Mouse (Mus musculus): ENCODE data around the gene Rnf212. TPM values are rescaled to one million over a fixed set of nuclear protein-coding genes. Genes with fewer than 3 reads are reported as not detected.
"Not testable (repeated sequence)": the region's sequence is repeated elsewhere in the genome, so short reads cannot be mapped to it uniquely, and the experiment has no call there.

Rnf212 gene
- polyA plus RNA-seq (2016; fragmentation: Nextera tagmentation; extraction: Ambion mirVana), result 1.1 TPM in 2 replicates

GRCm38 (mm10) chr5:108774630-108775306 lies at the start of gene Rnf212:
Gene Rnf212 (minus strand): TSS chr5:108774982.
- no peak for DNase-seq (ENCODE audit: low spot score)
- no peak within 1 kb of the TSS for H3K27ac ChIP-seq
- no peaks in the 10 kb centered on the region for H3K9me3 ChIP-seq
- no peaks in the 10 kb centered on the region for H3K36me3 ChIP-seq
- no peaks in the 10 kb centered on the region for H3K27me3 ChIP-seq (ENCODE audit: insufficient read depth, poor library complexity, severe bottlenecking)
- no peaks in the 10 kb centered on the region for H3K4me1 ChIP-seq
- no peak within 1 kb of the TSS for H3K4me3 ChIP-seq
- WGBS, result 65% methylated on average over 40 of the region's 40 CpGs

GRCm38 (mm10) chr5:108823276-108823675 lies 48.5 kb upstream of the Rnf212 start:
- no peaks in the 10 kb centered on the region for H3K4me1 ChIP-seq
- no peak overlapping the region for H3K4me3 ChIP-seq
- no peaks in the 10 kb centered on the region for H3K36me3 ChIP-seq
- DNase-seq (ENCODE audit: low spot score), result no peak
- 77% methylated on average over 2 of the region's 2 CpGs for WGBS
- no peaks in the 10 kb centered on the region for H3K27me3 ChIP-seq (ENCODE audit: insufficient read depth, poor library complexity, severe bottlenecking)
- H3K27ac ChIP-seq, result no peak overlapping the region
- no peaks in the 10 kb centered on the region for H3K9me3 ChIP-seq

- not testable (repeated sequence) for H3K36me3 ChIP-seq; H3K4me1 ChIP-seq; H3K27me3 ChIP-seq (ENCODE audit: insufficient read depth, poor library complexity, severe bottlenecking); H3K27ac ChIP-seq; H3K4me3 ChIP-seq; H3K9me3 ChIP-seq; DNase-seq (ENCODE audit: low spot score)
- WGBS, result 62% methylated on average over 2 of the region's 2 CpGs
These were observed 34.0 kb upstream of the Rnf212 start, which contains the start of gene Vmn2r8 for GRCm38 (mm10) chr5:108808750-108809149. Gene Vmn2r8 (minus strand): TSS chr5:108808850.

GRCm38 (mm10) chr5:108803646-108804045 lies 28.9 kb upstream of the Rnf212 start:
- no peak overlapping the region for H3K27ac ChIP-seq
- no peaks in the 10 kb centered on the region for H3K36me3 ChIP-seq
- no peaks in the 10 kb centered on the region for H3K27me3 ChIP-seq (ENCODE audit: insufficient read depth, poor library complexity, severe bottlenecking)
- WGBS, result 33% methylated on average over 1 of the region's 1 CpGs
- no peaks in the 10 kb centered on the region for H3K9me3 ChIP-seq
- no peak overlapping the region for H3K4me3 ChIP-seq
- DNase-seq (ENCODE audit: low spot score), result no peak
- no peaks in the 10 kb centered on the region for H3K4me1 ChIP-seq

- not testable (repeated sequence) for H3K9me3 ChIP-seq; H3K27ac ChIP-seq; H3K27me3 ChIP-seq (ENCODE audit: insufficient read depth, poor library complexity, severe bottlenecking); H3K4me1 ChIP-seq; DNase-seq (ENCODE audit: low spot score); H3K4me3 ChIP-seq; H3K36me3 ChIP-seq
- 61% methylated on average over 2 of the region's 2 CpGs for WGBS
These were observed 20.5 kb upstream of the Rnf212 start, which contains the start of gene Tmed11 for GRCm38 (mm10) chr5:108795263-108795662. Gene Tmed11 (minus strand): TSS chr5:108795363.

- not testable (repeated sequence) for H3K27me3 ChIP-seq (ENCODE audit: insufficient read depth, poor library complexity, severe bottlenecking); H3K9me3 ChIP-seq; H3K36me3 ChIP-seq; H3K4me3 ChIP-seq; DNase-seq (ENCODE audit: low spot score); H3K4me1 ChIP-seq; H3K27ac ChIP-seq
- 27% methylated on average over 1 of the region's 1 CpGs for whole genome bisulfite sequencing
These were observed 15.6 kb upstream of the Rnf212 start for GRCm38 (mm10) chr5:108790385-108790784.

- Histone ChIP-seq H3K4me1 (no peaks in the 10 kb centered on the region), H3K9me3 (no peaks in the 10 kb centered on the region), H3K27me3 (ENCODE audit: insufficient read depth, poor library complexity, severe bottlenecking) (no peaks in the 10 kb centered on the region), H3K4me3 (no peak overlapping the region), H3K36me3 (no peaks in the 10 kb centered on the region), H3K27ac (no peak overlapping the region)
- DNase-seq (ENCODE audit: low spot score), result no peak
- WGBS, result 77% methylated on average over 2 of the region's 2 CpGs
These were observed 14.8 kb downstream of the Rnf212 start for GRCm38 (mm10) chr5:108760002-108760401.

GRCm38 (mm10) chr5:108758396-108758795 lies 16.4 kb downstream of the Rnf212 start:
- Histone ChIP-seq H3K4me1 (no peaks in the 10 kb centered on the region), H3K4me3 (no peak overlapping the region), H3K36me3 (no peaks in the 10 kb centered on the region), H3K27ac (no peak overlapping the region), H3K27me3 (ENCODE audit: insufficient read depth, poor library complexity, severe bottlenecking) (no peaks in the 10 kb centered on the region), H3K9me3 (no peaks in the 10 kb centered on the region)
- no peak for DNase-seq (ENCODE audit: low spot score)
- WGBS, result 57% methylated on average over 3 of the region's 3 CpGs

GRCm38 (mm10) chr5:108751258-108751657 lies 23.5 kb downstream of the Rnf212 start:
- H3K4me1 ChIP-seq; DNase-seq (ENCODE audit: low spot score); H3K27ac ChIP-seq; H3K4me3 ChIP-seq; H3K36me3 ChIP-seq; H3K9me3 ChIP-seq; H3K27me3 ChIP-seq (ENCODE audit: insufficient read depth, poor library complexity, severe bottlenecking): not testable (repeated sequence)
- 78% methylated on average over 4 of the region's 4 CpGs for WGBS

GRCm38 (mm10) chr5:108750328-108751210 lies 24.2 kb downstream of the Rnf212 start:
- Histone ChIP-seq H3K4me1 (no peaks in the 10 kb centered on the region), H3K4me3 (no peak overlapping the region), H3K27ac (no peak overlapping the region), H3K36me3 (no peaks in the 10 kb centered on the region), H3K9me3 (no peaks in the 10 kb centered on the region), H3K27me3 (ENCODE audit: insufficient read depth, poor library complexity, severe bottlenecking) (no peaks in the 10 kb centered on the region)
- DNase-seq (ENCODE audit: low spot score), result no peak
- WGBS, result 59% methylated on average over 5 of the region's 5 CpGs

GRCm38 (mm10) chr5:108744629-108745028 lies 30.2 kb downstream of the Rnf212 start:
- Histone ChIP-seq H3K4me1 (no peaks in the 10 kb centered on the region), H3K9me3 (no peaks in the 10 kb centered on the region), H3K27ac (no peak overlapping the region), H3K36me3 (no peaks in the 10 kb centered on the region), H3K27me3 (ENCODE audit: insufficient read depth, poor library complexity, severe bottlenecking) (no peaks in the 10 kb centered on the region), H3K4me3 (no peak overlapping the region)
- no peak for DNase-seq (ENCODE audit: low spot score)
- WGBS, result 86% methylated on average over 3 of the region's 3 CpGs

- WGBS, result 61% methylated on average over 2 of the region's 2 CpGs
- Histone ChIP-seq H3K27me3 (ENCODE audit: insufficient read depth, poor library complexity, severe bottlenecking) (no peaks in the 10 kb centered on the region), H3K4me3 (no peak overlapping the region), H3K27ac (no peak overlapping the region), H3K36me3 (no peaks in the 10 kb centered on the region), H3K9me3 (no peaks in the 10 kb centered on the region), H3K4me1 (no peaks in the 10 kb centered on the region)
- no peak for DNase-seq (ENCODE audit: low spot score)
These were observed 30.9 kb downstream of the Rnf212 start for GRCm38 (mm10) chr5:108743856-108744255.

- Histone ChIP-seq H3K27ac (no peak overlapping the region), H3K4me3 (no peak overlapping the region), H3K4me1 (no peaks in the 10 kb centered on the region), H3K36me3 (no peaks in the 10 kb centered on the region), H3K9me3 (no peaks in the 10 kb centered on the region), H3K27me3 (ENCODE audit: insufficient read depth, poor library complexity, severe bottlenecking) (no peaks in the 10 kb centered on the region)
- 65% methylated on average over 2 of the region's 2 CpGs for WGBS
- DNase-seq (ENCODE audit: low spot score), result no peak
These were observed 32.2 kb downstream of the Rnf212 start for GRCm38 (mm10) chr5:108742596-108742995.
